Mouse (Mus musculus) liver, adult 2 months (tissue): ENCODE results near the gene Hsp90ab1. TPM values are rescaled to one million over a fixed set of nuclear protein-coding genes. Genes with fewer than 3 reads are reported as not detected.
A peak's percentile ranks its signal among the peaks of the same experiment; 100 is the strongest.

Experiments
- DNase-seq: peaks from one replicate; pipeline ENCODE4 v3.0.0-alpha.2; 2011; ENCODE audit warnings: low read depth, low spot score; ENCODE audit errors: extremely low read depth
- H3K27ac ChIP-seq: fragments of 200-500 bp; replicated peaks from 2 replicates; pipeline ENCODE4 v1.5.1; 2012; ENCODE audit warnings: low read depth, mild to moderate bottlenecking, control low read depth, inconsistent platforms, low read length; ENCODE audit not compliant: insufficient read depth
- H3K27me3 ChIP-seq: fragments of 200-500 bp; 2 replicates; pipeline ENCODE4 v1.6.1; 2012; ENCODE audit warnings: mild to moderate bottlenecking, moderate library complexity, low read length, inconsistent platforms; ENCODE audit not compliant: control insufficient read depth, insufficient read depth
- H3K36me3 ChIP-seq: fragments of 200-500 bp; 2 replicates; pipeline ENCODE4 v1.6.1; 2012; ENCODE audit warnings: low read length, inconsistent platforms; ENCODE audit not compliant: control insufficient read depth, insufficient read depth
- H3K4me1 ChIP-seq: fragments of 200-500 bp; 2 replicates; pipeline ENCODE4 v1.6.1; 2011; ENCODE audit warnings: low read length; ENCODE audit not compliant: control insufficient read depth, insufficient read depth
- H3K4me3 ChIP-seq: fragments of 200-500 bp; 2 replicates; pipeline ENCODE4 v1.5.1; 2011; ENCODE audit warnings: low read depth, mild to moderate bottlenecking, control low read depth, low read length, moderate library complexity; ENCODE audit not compliant: insufficient read depth
- H3K79me2 ChIP-seq: fragments of 200-500 bp; 2 replicates; pipeline ENCODE4 v1.6.1; 2012; ENCODE audit warnings: inconsistent platforms, mild to moderate bottlenecking, low read length, moderate library complexity; ENCODE audit not compliant: control insufficient read depth, insufficient read depth
- H3K9ac ChIP-seq: fragments of 200-500 bp; 2 replicates; pipeline ENCODE4 v1.6.1; 2012; ENCODE audit warnings: low read depth, mild to moderate bottlenecking, control low read depth, inconsistent platforms, low read length
- CTCF ChIP-seq: fragments of 200-500 bp; IDR thresholded peaks from 2 replicates; pipeline ENCODE4 v1.5.1; 2011; ENCODE audit warnings: low read depth, low read length, control low read depth
- POLR2A ChIP-seq: fragments of 200-500 bp; IDR thresholded peaks from 2 replicates; pipeline ENCODE4 v1.6.1; 2011; ENCODE audit warnings: low read length, control low read depth; ENCODE audit not compliant: insufficient read depth; ENCODE audit errors: extremely low read depth
- WGBS: fragments of 180-500 bp; shearing (Covaris S2); methylation state at CpG from one replicate; pipeline ENCODE4 v1.1.7; 2018; 5-methylcytosine and 5-hydroxymethylcytosine counted together
- polyA plus RNA-seq: library from polyadenylated mRNA; depleted of rRNA; stranded (reverse); fragments of >200 nt; gene quantifications from 2 replicates; pipeline ENCODE4 v1.2.3, GENCODE M21; 2012
- total RNA-seq: library from RNA; depleted of rRNA; stranded (reverse); fragments of >200 nt; gene quantifications from 2 replicates; pipeline ENCODE4 v1.2.3, GENCODE M21; 2014

The Hsp90ab1 gene
- total and polyA plus RNA-seq, 2 experiments = 226 to 248 TPM

DNA sequence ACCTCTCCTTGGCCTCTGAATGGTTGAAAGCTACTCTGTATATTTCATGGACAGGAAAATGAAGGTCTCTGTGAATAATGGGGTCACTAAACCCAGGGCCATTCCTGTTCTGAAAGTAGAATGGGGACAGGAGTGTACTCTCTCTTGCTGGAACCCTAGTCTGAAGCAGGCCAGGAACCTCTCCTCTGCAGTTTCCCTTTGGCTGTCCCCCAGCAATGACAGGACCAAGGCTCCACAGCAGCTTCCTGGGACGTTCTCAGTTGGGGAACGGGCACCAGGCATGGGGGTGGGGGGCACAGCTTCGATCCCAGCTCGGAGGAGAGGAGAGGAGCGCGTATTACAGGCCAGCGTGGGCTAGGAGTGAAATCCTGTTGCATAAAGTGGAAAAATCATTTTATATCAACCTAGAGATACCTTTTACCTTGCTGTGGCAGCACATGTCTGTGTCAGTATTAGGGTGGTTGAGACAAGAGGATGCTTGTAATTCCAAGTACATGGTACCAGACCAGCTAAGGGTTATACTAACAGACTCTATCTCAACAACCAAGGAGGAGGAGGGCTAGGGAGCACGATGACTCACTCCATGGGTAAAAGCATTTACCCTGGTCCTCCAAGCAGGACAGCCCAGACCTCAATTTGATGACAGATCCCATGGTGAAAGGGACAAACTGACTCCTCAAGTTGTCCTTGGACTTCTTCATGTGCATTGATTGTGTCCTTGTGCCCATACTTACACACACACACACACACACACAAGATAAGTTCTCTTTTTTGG is 2.2 kb upstream of the Hsp90ab1 start:
- Histone ChIP-seq H3K9ac (no peak overlapping the region), H3K36me3 (peaks cover 14% of the 10 kb centered on the region), H3K4me1 (peaks cover 17% of the 10 kb centered on the region), H3K4me3 (no peak overlapping the region), H3K79me2 (peaks cover 8% of the 10 kb centered on the region), H3K27me3 (no peaks in the 10 kb centered on the region), H3K27ac (peak overlapping the region; percentile 99)
- no peak for TF ChIP-seq CTCF
- TF ChIP-seq POLR2A = no peak
- 91% methylated on average over 8 of the region's 8 CpGs for WGBS
- DNase-seq = no peak

DNA sequence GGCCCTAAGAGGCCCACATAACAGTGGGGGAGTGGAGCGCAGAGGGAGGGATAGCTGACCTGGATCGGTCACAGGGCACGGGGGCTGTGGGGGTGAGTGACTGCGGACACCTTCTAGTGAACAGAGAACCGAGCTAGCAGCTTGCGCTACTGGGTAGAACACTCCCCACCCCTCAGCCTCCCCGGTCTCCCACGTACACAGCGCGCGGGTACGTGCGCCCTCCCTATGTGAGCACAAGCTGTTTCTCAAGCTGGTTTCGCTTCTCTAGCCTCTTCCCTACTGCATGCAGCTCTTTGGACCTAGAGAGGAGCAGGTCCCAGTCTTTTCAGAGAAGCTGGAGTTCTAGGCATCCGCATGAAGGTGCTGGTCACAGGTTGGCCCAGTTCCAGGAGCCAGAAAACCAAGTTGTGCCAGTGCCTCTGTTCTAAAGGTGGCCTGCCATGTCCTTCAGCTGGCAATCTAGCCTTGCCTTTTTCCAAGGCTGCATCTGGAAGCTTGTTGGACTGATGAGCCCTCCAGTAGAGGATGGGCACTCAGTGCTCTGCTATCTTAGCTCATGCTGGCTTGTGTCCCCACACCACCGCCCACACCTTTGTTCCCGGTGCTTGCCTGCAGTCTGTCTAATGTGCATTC is 1.2 kb upstream of the Hsp90ab1 start:
- peak; percentile 79 for DNase-seq
- Histone ChIP-seq H3K27me3 (no peaks in the 10 kb centered on the region), H3K79me2 (peaks cover 8% of the 10 kb centered on the region), H3K9ac (peak overlapping the region; percentile 95), H3K4me3 (peak overlapping the region; percentile 72), H3K4me1 (peaks cover 23% of the 10 kb centered on the region), H3K27ac (peak overlapping the region; percentile 99), H3K36me3 (peaks cover 25% of the 10 kb centered on the region)
- WGBS = 2% methylated on average over 17 of the region's 17 CpGs
- TF ChIP-seq CTCF (no peak), POLR2A (0 out of 2 replicates have a peak, but pooled peaks have one; percentile 12)

DNA sequence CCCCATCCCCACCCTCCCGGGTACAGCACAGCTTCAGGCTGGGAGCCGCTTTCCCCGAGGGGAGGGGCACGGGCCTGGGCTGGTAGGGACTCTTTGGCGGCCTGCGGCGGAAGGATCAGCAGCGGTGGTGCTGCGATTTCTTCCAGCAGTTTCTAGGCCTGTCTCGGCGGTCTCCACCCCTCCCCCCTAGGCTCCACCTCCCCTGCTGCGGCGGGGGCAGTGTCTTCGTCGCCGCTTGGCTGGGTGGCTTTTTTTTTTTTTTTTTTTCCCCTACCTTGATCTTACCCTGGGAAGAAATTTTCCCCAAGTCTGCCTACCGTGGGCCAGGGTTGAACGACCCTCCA is 681 bp upstream of the Hsp90ab1 start:
- TF ChIP-seq CTCF = no peak
- TF ChIP-seq POLR2A = 0 out of 2 replicates have a peak, but pooled peaks have one; percentile 38
- Histone ChIP-seq H3K36me3 (peaks cover 30% of the 10 kb centered on the region), H3K79me2 (peaks cover 8% of the 10 kb centered on the region), H3K27me3 (no peaks in the 10 kb centered on the region), H3K27ac (peak overlapping the region; percentile 99), H3K9ac (peak overlapping the region; percentile 95), H3K4me1 (peaks cover 27% of the 10 kb centered on the region), H3K4me3 (peak overlapping the region; percentile 72)
- peak; percentile 85 for DNase-seq
- under 1% methylated on average over 17 of the region's 18 CpGs for WGBS

DNA sequence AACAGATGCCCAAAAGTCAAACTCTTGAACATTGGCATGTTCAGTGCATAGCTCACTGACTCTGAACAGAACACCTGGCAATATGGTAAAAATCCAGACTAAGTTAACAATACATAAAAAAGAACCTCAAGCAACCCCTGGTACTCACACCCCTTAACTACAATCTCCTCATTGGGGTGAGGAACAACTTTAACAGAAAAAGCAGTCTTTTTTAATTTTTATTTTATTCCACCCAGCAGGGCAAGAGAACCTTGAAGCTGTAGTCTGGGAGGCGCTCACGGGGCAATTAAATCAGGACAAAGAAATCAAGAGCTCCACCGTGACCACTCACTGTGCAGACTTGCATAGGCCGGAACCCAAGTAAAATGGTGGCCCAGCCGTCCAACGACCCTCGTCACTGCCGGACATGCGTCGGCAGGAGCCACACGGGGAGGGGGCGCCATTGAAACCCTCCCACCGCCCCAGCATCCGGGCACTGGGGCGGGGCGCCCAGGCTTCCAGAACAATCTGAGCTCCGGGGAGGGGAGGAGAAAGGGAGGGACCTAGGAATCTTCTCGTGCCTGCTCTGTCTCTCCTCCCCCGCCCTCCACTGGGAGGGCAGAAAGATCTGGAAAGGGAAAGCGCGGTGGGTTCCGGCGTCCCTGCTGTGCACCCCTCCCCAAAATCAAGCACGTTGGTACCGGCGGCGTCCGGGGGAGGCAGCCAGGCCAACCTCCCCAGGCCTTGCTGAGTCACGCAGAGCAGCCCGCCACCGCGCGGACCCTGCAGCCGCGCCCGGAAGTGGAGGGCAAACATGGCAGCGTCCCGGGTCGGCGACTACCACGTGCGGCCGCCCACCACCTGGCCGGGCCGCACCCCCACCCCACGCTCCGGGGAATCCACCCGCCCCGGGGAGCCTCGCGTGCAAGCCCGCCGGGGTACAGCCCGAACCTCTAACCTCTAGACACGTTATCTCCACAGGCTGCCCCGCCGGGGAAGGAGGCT is 676 bp downstream of the Hsp90ab1 start:
- TF ChIP-seq CTCF (no peak), POLR2A (no peak)
- H3K4me3 ChIP-seq = peak overlapping the region; percentile 72
- DNase-seq = peak; percentile 48
- no peaks in the 10 kb centered on the region for H3K27me3 ChIP-seq
- peaks cover 42% of the 10 kb centered on the region for H3K36me3 ChIP-seq
- H3K27ac ChIP-seq = peak overlapping the region; percentile 82
- H3K4me1 ChIP-seq = peaks cover 31% of the 10 kb centered on the region
- WGBS = 1% methylated on average over 57 of the region's 57 CpGs
- H3K9ac ChIP-seq = peak overlapping the region; percentile 86
- peaks cover 8% of the 10 kb centered on the region for H3K79me2 ChIP-seq

DNA sequence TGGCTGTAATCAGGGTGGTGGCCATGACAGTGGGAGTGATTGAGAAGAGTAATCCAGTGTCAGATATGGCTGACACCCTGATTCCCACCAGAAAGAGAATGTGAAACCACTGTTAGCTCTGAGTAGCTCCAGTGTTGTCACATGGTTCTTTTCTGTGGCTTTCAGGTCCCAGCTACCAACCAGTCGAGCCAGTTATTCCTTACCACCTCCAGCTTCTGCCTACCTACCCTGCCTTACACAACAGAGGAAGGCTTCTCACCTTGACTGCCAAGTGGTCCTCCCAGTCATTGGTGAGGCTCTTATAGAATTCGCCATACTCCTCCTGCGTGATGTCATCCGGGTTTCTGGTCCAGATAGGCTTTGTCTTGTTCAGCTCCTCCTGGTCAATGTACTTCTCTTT is 3.1 kb downstream of the Hsp90ab1 start:
- H3K4me3 ChIP-seq = no peak overlapping the region
- peaks cover 48% of the 10 kb centered on the region for H3K36me3 ChIP-seq
- no peak for TF ChIP-seq CTCF
- TF ChIP-seq POLR2A = no peak
- H3K79me2 ChIP-seq = peaks cover 8% of the 10 kb centered on the region
- peaks cover 33% of the 10 kb centered on the region for H3K4me1 ChIP-seq
- DNase-seq = peak; percentile 34
- peak overlapping the region; percentile 14; the same call in 1 of the 2 replicates for H3K27ac ChIP-seq
- peak overlapping the region; percentile 12; the same call in 1 of the 2 replicates for H3K9ac ChIP-seq
- 76% methylated on average over 4 of the region's 4 CpGs for WGBS
- no peaks in the 10 kb centered on the region for H3K27me3 ChIP-seq
